Mouse (Mus musculus): ENCODE data around the gene Espl1.

GRCm38 (mm10) chr15:102247252-102248130, 48.6 kb upstream of the Espl1 start:
- TF ChIP-seq POLR2A (IDR thresholded peaks at IDR 0.05; ENCODE audit: control insufficient read depth in 1 of 2, insufficient read depth in 1 of 2, low read depth in 1 of 2, low read length in 2 of 2, poor library complexity in 1 of 2) (no peak; a peak in 1 of 4 replicates), USF2 (IDR thresholded peaks at IDR 0.05; ENCODE audit: borderline replicate concordance in 1 of 2, insufficient read depth in 1 of 2, low read depth in 1 of 2, low read length in 2 of 2) (no peak), E2F4 (IDR thresholded peaks at IDR 0.05; ENCODE audit: borderline replicate concordance, low read depth, low read length) (no peak), MAZ (IDR thresholded peaks at IDR 0.05; ENCODE audit: low read depth, low read length) (peak; percentile 87), CTCF (IDR thresholded peaks at IDR 0.05 in 2 of 3, conservative IDR thresholded peaks at IDR 0.05 in 1 of 3; ENCODE audit: control insufficient read depth in 1 of 3, insufficient read depth in 1 of 3, low read depth in 2 of 3, low read length in 3 of 3, poor library complexity in 1 of 3, severe bottlenecking in 1 of 3) (no peak), MAFK (IDR thresholded peaks at IDR 0.05; ENCODE audit: borderline replicate concordance, low read depth, low read length) (no peak), ZMIZ1 (IDR thresholded peaks at IDR 0.05; ENCODE audit: low read depth, low read length) (no peak), NRF1 (IDR thresholded peaks at IDR 0.05; ENCODE audit: insufficient read depth, low read depth, low read length, poor library complexity, severe bottlenecking) (no peak), EP300 (IDR thresholded peaks at IDR 0.05; ENCODE audit: low read depth in 1 of 2, low read length in 2 of 2) (no peak)

Data from MEL (cell line).